Mouse (Mus musculus) brain, embryonic 14.5 days (tissue): ENCODE data around the gene Npff.

Source experiments
- CTCF ChIP-seq: fragments of 200-500 bp; IDR thresholded peaks from 2 replicates; pipeline ENCODE4 v1.5.1; 2012; ENCODE audit warnings: inconsistent platforms, mild to moderate bottlenecking, moderate library complexity, borderline replicate concordance; ENCODE audit not compliant: insufficient read depth, insufficient read length; ENCODE audit errors: extremely low read depth
- POLR2A ChIP-seq: fragments of 200-500 bp; IDR thresholded peaks from 2 replicates; pipeline ENCODE4 v1.6.1; 2012; ENCODE audit warnings: mild to moderate bottlenecking, inconsistent platforms, borderline replicate concordance; ENCODE audit not compliant: poor library complexity, insufficient read depth, insufficient read length, severe bottlenecking; ENCODE audit errors: extremely low read depth

DNA sequence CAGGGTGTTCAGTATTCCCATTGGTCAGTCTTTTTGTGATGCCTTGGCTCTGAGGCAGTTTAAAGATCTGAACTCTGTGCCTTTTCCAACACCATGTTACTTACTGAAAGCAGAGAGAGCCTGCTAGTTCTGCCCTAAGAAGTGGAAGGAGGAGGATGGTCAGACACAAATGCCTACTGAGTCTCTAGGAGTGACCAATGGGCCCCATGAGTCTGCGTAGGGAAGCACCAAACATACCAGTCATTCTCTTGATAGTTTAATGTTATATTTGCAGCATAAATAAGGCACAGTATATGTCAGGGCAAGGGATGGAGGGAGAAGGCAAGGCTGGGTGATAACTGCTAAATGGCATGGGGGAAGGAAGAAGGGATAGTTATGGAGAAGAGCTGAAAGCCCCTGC lies 3.7 kb upstream of the Npff start:
- TF ChIP-seq CTCF (no peak), POLR2A (no peak)
